Mouse (Mus musculus) thymus, adult 2 months (tissue): ENCODE measurements around the gene Elmo3.

Experiments used
- CTCF ChIP-seq: fragments of 200-500 bp; IDR thresholded peaks from 2 replicates; pipeline ENCODE4 v1.5.1; 2012; ENCODE audit warnings: mild to moderate bottlenecking, control low read depth, low read length, moderate library complexity, borderline replicate concordance; ENCODE audit not compliant: control insufficient read depth, poor library complexity, insufficient read depth; ENCODE audit errors: extremely low read depth
- POLR2A ChIP-seq: fragments of 200-500 bp; IDR thresholded peaks from 2 replicates; pipeline ENCODE4 v1.6.1; 2012; ENCODE audit warnings: mild to moderate bottlenecking, low read length, control low read depth, moderate library complexity; ENCODE audit not compliant: control insufficient read depth, poor library complexity, insufficient read depth; ENCODE audit errors: extremely low read depth

DNA sequence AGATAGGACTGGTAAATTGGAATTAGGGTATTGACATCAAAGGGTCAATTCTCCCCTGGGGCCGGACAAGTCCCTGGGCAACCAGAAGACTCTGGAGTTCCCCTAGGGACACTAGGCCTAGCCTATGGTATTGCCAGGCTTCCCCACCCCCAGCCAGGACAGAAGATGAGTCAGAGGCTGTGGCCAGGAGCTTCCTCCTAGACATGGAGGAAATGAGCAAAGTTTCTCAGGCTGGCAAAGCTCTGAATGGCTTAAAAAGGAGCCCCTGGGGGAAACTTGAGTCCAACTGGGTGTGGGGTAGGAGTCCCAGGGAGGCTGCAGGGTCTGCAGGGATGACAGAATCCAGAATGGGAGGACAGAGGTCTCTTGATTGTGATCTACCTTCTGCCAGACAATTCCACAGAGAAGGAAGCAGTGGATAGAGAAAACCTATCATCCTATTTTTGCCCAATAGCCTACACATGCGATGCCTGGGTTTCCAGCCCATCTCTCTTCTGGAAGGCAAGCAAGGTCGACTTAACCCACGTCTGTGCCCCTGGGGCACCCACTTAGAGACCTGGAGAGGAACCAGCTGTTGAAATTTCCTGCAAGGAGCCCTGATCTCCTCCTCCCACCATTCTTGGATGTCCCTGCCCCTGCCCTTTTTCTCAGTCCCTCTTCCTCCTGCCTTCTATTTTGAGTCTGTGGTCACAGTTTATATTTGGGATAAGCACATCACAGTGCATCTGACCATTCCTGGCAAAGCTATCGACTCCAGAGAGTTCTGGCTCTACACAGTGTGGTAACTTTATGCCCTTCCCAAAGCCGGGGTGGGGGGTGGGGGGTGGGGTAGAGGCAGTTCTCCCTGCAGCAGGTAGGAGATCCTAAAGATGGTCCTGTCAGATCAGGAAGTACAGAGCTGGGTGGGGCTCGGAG lies 39.9 kb downstream of the Elmo3 start:
- TF ChIP-seq CTCF (no peak), POLR2A (no peak)
